Mouse (Mus musculus): ENCODE data around the gene Ccdc69. TPM values are rescaled to one million over a fixed set of nuclear protein-coding genes. Genes with fewer than 3 reads are reported as not detected.
A peak's percentile ranks its signal among the peaks of the same experiment; 100 is the strongest.

Gene Ccdc69
- polyA plus RNA-seq, 1 experiment from 2014 or later, result 18.8 TPM

DNA sequence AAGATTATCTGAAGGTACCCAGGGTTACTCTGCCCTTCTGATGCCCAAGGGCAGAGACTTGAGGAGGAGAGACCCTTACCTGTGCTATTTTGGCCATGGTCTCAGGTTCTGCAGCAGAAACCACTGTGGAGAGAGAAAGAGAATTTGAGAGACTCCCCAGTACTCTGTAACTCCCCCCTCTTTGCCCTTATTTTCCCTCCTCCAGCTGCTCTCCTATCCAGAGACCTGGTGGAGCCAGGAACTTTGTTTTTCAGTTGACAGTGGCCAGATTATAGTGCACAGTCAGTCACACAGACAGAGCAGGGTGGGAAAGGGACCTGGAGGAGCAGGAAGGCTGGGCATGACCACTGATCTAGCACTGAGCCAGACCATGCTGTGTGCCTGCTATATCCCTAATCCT lies 56.5 kb downstream of the Ccdc69 start:
- Histone ChIP-seq H3K9me3 (no peaks in the 10 kb centered on the region), H3K9ac (peak overlapping the region; percentile 68), H3K4me3 (no peak overlapping the region), H3K27me3 (replicated peaks) (no peaks in the 10 kb centered on the region), H3K4me1 (peaks cover 98% of the 10 kb centered on the region), H3K4me2 (peak overlapping the region; percentile 56; the same call in 1 of the 2 replicates), H3K36me3 (peaks cover 71% of the 10 kb centered on the region), H3K27ac (replicated peaks) (peak overlapping the region; percentile 98)
- ATAC-seq (ENCODE audit: extremely low read depth, insufficient number of reproducible peaks, low FRiP score, low TSS enrichment), result no peak

DNA sequence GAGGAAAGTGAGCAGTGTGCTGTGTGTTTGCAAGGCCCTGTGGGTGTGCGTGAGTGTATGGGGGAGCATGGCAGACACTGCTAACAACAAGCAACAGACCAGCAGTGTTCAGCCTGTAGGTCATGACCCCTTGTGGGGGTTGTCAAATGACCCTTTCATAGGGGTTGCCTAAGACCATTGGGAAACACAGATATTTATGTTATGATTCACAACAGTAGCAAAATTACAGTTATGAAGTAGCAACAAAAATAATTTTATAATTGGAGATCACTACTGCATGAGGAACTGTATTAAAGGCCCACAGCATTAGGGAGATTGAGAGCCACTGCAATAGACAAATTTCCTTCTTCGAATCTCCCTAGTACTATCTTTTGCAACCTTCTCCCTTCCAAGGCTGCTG lies 58.2 kb downstream of the Ccdc69 start:
- ATAC-seq (ENCODE audit: extremely low read depth, insufficient number of reproducible peaks, low FRiP score, low TSS enrichment), result no peak
- no peak overlapping the region for H3K4me2 ChIP-seq
- 70% methylated on average over 2 of the region's 2 CpGs for WGBS
- no peaks in the 10 kb centered on the region for H3K9me3 ChIP-seq
- H3K9ac ChIP-seq, result peak overlapping the region; percentile 60
- H3K4me3 ChIP-seq, result no peak overlapping the region
- H3K36me3 ChIP-seq, result peaks cover 62% of the 10 kb centered on the region
- no peaks in the 10 kb centered on the region for H3K27me3 ChIP-seq (replicated peaks)
- peak overlapping the region; percentile 87 for H3K27ac ChIP-seq (replicated peaks)
- peaks cover 98% of the 10 kb centered on the region for H3K4me1 ChIP-seq

DNA sequence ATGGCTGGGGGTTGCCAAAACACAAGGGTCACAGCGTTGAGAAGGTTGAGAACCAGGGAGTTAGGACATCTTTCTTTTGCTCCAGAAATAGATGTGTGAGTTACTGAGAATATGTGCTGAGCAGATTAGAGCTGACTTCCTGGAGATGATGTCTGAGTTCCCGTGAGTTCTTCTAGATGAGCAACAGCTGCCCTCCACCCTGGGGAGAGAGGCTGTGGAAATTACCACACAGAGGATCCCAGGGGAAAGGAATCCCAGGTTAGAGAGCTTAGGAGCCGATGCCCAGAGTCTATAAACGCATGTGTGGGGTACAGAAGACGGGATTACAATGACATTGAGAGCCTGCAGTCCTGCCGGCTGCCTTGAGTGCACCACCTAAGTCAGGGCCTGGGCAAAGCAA lies 59.9 kb downstream of the Ccdc69 start:
- peaks cover 78% of the 10 kb centered on the region for H3K36me3 ChIP-seq
- H3K9me3 ChIP-seq, result no peaks in the 10 kb centered on the region
- no peak for ATAC-seq (ENCODE audit: extremely low read depth, insufficient number of reproducible peaks, low FRiP score, low TSS enrichment)
- no peak overlapping the region for H3K4me2 ChIP-seq
- no peaks in the 10 kb centered on the region for H3K27me3 ChIP-seq (replicated peaks)
- WGBS, result 33% methylated on average over 6 of the region's 6 CpGs
- H3K4me3 ChIP-seq, result no peak overlapping the region
- H3K4me1 ChIP-seq, result peaks cover 88% of the 10 kb centered on the region
- H3K27ac ChIP-seq (replicated peaks), result peak overlapping the region; percentile 87
- peak overlapping the region; percentile 60 for H3K9ac ChIP-seq

DNA sequence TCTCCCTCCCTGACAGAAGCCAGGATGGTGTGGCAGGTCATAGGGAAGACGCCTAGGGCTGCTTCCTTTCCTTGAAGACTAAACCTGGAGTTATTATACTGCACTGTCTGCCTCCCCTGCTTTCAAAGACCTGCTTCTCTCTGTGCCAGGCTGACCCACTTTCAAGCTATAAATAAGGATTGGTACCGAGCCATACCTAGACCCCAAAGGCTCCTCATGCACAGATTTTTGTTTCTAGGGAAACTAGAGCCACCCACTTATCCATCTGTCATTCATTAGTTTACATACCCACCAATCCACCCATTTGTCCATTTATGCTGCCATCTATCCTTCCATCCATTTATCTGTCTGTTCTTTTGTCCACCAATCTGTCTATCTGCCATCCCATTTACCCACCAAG lies 60.7 kb downstream of the Ccdc69 start:
- Histone ChIP-seq H3K27me3 (replicated peaks) (no peaks in the 10 kb centered on the region), H3K4me1 (peaks cover 88% of the 10 kb centered on the region), H3K36me3 (peaks cover 87% of the 10 kb centered on the region), H3K4me2 (no peak overlapping the region), H3K27ac (replicated peaks) (peak overlapping the region; percentile 87), H3K4me3 (no peak overlapping the region), H3K9ac (peak overlapping the region; percentile 21; the same call in 1 of the 2 replicates), H3K9me3 (no peaks in the 10 kb centered on the region)
- 66% methylated on average over 2 of the region's 2 CpGs for WGBS
- ATAC-seq (ENCODE audit: extremely low read depth, insufficient number of reproducible peaks, low FRiP score, low TSS enrichment), result no peak

DNA sequence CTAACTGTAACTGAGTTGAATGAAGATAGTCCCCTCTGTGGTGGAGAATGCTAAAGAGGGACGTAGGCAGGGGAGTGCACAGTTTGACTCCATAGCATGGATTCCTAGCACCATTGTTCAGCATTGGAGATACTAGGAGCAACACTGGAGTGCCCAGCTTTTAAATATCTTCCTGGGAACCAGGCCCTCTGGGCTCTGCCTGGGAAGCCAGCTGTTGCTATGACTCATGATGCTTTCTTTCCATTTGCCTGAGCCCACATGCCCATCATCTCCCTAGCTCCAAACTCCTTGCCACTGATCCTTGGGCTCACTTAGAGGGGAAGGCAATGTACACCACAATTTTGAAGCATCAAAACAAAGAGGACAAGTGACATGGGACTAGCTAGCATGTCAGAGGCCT lies 61.2 kb downstream of the Ccdc69 start:
- Histone ChIP-seq H3K4me1 (peaks cover 85% of the 10 kb centered on the region), H3K9me3 (no peaks in the 10 kb centered on the region), H3K4me2 (no peak overlapping the region), H3K27me3 (replicated peaks) (no peaks in the 10 kb centered on the region), H3K9ac (no peak overlapping the region; the same call in 1 of the 2 replicates), H3K4me3 (no peak overlapping the region), H3K27ac (replicated peaks) (peak overlapping the region; percentile 87), H3K36me3 (peaks cover 90% of the 10 kb centered on the region)
- ATAC-seq (ENCODE audit: extremely low read depth, insufficient number of reproducible peaks, low FRiP score, low TSS enrichment), result no peak
- WGBS, result 67% methylated on average over 1 of the region's 1 CpGs

- peak; percentile 70; the same call in 1 of the 2 replicates for ATAC-seq (ENCODE audit: extremely low read depth, insufficient number of reproducible peaks, low FRiP score, low TSS enrichment)
- peaks cover 76% of the 10 kb centered on the region for H3K4me1 ChIP-seq
- H3K9ac ChIP-seq, result peak overlapping the region; percentile 65
- peak overlapping the region; percentile 87 for H3K27ac ChIP-seq (replicated peaks)
- H3K27me3 ChIP-seq (replicated peaks), result no peaks in the 10 kb centered on the region
- 18% methylated on average over 9 of the region's 9 CpGs for WGBS
- H3K4me2 ChIP-seq, result peak overlapping the region; percentile 31
- no peaks in the 10 kb centered on the region for H3K9me3 ChIP-seq
- no peak overlapping the region for H3K4me3 ChIP-seq
- H3K36me3 ChIP-seq, result peaks cover 90% of the 10 kb centered on the region
These were observed 62.1 kb downstream of the Ccdc69 start for GRCm38 (mm10) chr11:55015831-55016241.

DNA sequence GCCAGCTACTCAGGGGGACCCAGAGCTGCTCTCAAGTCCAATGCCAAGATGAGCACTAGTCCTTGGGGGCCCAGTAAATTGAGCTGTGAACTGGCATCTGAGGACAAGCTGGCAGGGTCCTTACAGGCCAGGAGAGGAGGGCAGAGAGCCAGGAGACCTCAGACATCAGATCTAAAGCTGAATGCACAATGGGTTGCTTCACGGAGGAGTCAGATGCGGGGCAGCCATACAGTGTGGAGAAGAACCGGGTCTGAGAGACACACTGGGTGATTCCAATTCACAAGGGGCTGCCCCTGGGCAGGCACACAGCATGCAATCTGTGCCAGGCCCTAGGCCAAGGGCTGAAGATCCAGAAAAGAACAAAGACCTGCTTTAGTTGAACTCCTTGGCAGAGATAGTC lies 62.7 kb downstream of the Ccdc69 start:
- no peak for ATAC-seq (ENCODE audit: extremely low read depth, insufficient number of reproducible peaks, low FRiP score, low TSS enrichment)
- Histone ChIP-seq H3K36me3 (peaks cover 90% of the 10 kb centered on the region), H3K27ac (replicated peaks) (peak overlapping the region; percentile 87), H3K4me1 (peaks cover 70% of the 10 kb centered on the region), H3K4me2 (peak overlapping the region; percentile 31), H3K9me3 (no peaks in the 10 kb centered on the region), H3K4me3 (no peak overlapping the region), H3K9ac (peak overlapping the region; percentile 65), H3K27me3 (replicated peaks) (no peaks in the 10 kb centered on the region)
- WGBS, result 48% methylated on average over 3 of the region's 3 CpGs

- no peak overlapping the region for H3K9ac ChIP-seq
- 78% methylated on average over 6 of the region's 6 CpGs for WGBS
- peaks cover 90% of the 10 kb centered on the region for H3K36me3 ChIP-seq
- peaks cover 56% of the 10 kb centered on the region for H3K4me1 ChIP-seq
- no peak overlapping the region for H3K4me3 ChIP-seq
- H3K4me2 ChIP-seq, result no peak overlapping the region
- no peak for ATAC-seq (ENCODE audit: extremely low read depth, insufficient number of reproducible peaks, low FRiP score, low TSS enrichment)
- H3K27ac ChIP-seq (replicated peaks), result no peak overlapping the region
- H3K9me3 ChIP-seq, result no peaks in the 10 kb centered on the region
- H3K27me3 ChIP-seq (replicated peaks), result no peaks in the 10 kb centered on the region
These were observed 64.1 kb downstream of the Ccdc69 start for GRCm38 (mm10) chr11:55013802-55014201.

- no peak for ATAC-seq (ENCODE audit: extremely low read depth, insufficient number of reproducible peaks, low FRiP score, low TSS enrichment)
These were observed 65.1 kb downstream of the Ccdc69 start for GRCm38 (mm10) chr11:55012551-55013521.

DNA sequence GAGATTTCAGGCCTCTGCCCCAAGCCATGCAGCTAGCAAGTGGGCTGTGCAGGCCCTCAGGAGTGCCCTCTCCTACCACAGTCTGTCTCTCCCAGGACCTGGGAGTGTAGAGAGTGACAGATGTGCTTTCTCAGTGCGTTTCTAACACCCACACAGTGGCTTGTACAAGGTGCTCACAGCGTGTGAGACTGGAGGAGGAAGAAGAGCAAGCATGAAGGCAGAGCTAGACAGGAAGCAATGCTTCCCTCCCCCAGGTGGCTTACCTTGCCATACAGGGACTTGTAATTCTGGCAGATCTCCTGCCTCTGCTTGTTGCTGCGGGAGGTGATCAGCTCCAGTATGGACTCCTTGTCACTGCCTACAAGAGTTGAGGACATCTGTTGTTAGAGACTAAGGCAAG lies 66.5 kb downstream of the Ccdc69 start:
- no peaks in the 10 kb centered on the region for H3K27me3 ChIP-seq (replicated peaks)
- 70% methylated on average over 3 of the region's 3 CpGs for WGBS
- H3K27ac ChIP-seq (replicated peaks), result no peak overlapping the region
- H3K9me3 ChIP-seq, result no peaks in the 10 kb centered on the region
- no peak overlapping the region for H3K9ac ChIP-seq
- no peak overlapping the region for H3K4me3 ChIP-seq
- H3K36me3 ChIP-seq, result peaks cover 91% of the 10 kb centered on the region
- peaks cover 32% of the 10 kb centered on the region for H3K4me1 ChIP-seq
- H3K4me2 ChIP-seq, result no peak overlapping the region
- ATAC-seq (ENCODE audit: extremely low read depth, insufficient number of reproducible peaks, low FRiP score, low TSS enrichment), result no peak

More at GRCm38 (mm10) chr11:55012551-55013521, 65.1 kb downstream of the Ccdc69 start:
- Histone ChIP-seq H3K9me3 (no peaks in the 10 kb centered on the region), H3K27ac (replicated peaks) (no peak overlapping the region), H3K4me2 (no peak overlapping the region), H3K9ac (no peak overlapping the region), H3K4me3 (no peak overlapping the region), H3K4me1 (peaks cover 46% of the 10 kb centered on the region), H3K36me3 (peaks cover 90% of the 10 kb centered on the region), H3K27me3 (replicated peaks) (no peaks in the 10 kb centered on the region)
- WGBS, result 68% methylated on average over 5 of the region's 5 CpGs

DNA sequence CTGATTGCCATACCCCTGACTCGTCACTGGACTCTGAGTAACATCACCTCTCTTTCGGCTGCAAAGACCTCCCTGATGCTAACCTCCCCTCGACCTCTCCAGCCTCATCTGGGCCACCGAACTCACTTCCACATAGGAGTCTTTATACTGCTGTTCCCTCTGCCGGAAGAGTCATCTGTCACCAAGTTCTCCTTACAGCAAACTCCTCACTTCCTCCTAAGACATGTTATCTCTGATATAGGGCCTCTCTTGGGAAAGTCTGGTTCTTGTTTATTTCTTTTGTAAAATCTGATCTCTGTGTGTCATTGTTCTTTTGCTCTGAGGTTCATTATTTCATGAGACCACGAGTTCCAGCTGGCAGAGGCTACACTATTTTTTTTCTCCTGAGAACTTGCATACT lies 69.7 kb downstream of the Ccdc69 start:
- Histone ChIP-seq H3K27me3 (replicated peaks) (no peaks in the 10 kb centered on the region), H3K4me2 (no peak overlapping the region), H3K4me3 (no peak overlapping the region), H3K9ac (no peak overlapping the region), H3K9me3 (no peaks in the 10 kb centered on the region), H3K27ac (replicated peaks) (no peak overlapping the region), H3K4me1 (peaks cover 12% of the 10 kb centered on the region), H3K36me3 (peaks cover 100% of the 10 kb centered on the region)
- no peak for ATAC-seq (ENCODE audit: extremely low read depth, insufficient number of reproducible peaks, low FRiP score, low TSS enrichment)
- 42% methylated on average over 6 of the region's 6 CpGs for WGBS

- H3K9me3 ChIP-seq, result no peaks in the 10 kb centered on the region
- no peak for ATAC-seq (ENCODE audit: extremely low read depth, insufficient number of reproducible peaks, low FRiP score, low TSS enrichment)
- no peak overlapping the region for H3K27ac ChIP-seq (replicated peaks)
- no peak overlapping the region for H3K4me2 ChIP-seq
- H3K4me1 ChIP-seq, result no peaks in the 10 kb centered on the region
- no peak overlapping the region for H3K9ac ChIP-seq
- H3K27me3 ChIP-seq (replicated peaks), result no peaks in the 10 kb centered on the region
- peaks cover 97% of the 10 kb centered on the region for H3K36me3 ChIP-seq
- WGBS, result 73% methylated on average over 5 of the region's 5 CpGs
- no peak overlapping the region for H3K4me3 ChIP-seq
These were observed 72.2 kb downstream of the Ccdc69 start for GRCm38 (mm10) chr11:55005684-55006083.
